22 mouse cellular contexts compared by ENCODE assay signal in genomic region chr3:80850947-80851346, GRCm38 (mm10). TPM values are rescaled to one million over a fixed set of nuclear protein-coding genes. Genes with fewer than 3 reads are reported as not detected.
"Had no signal": no experiment of that assay in that cellular context is flagged by ENCODE, and none has a peak within 500 bp of the region (broad histone marks: within the 10 kb centered on the region; RNA-seq: fewer than 3 reads in every experiment).

No protein-coding gene starts in this region.

- DNase-seq: cerebellum, adult 9-10 months; cerebellum, adult 9-11 months; cerebellum, postnatal 10 days; cerebellum, postnatal 14 days; cerebellum, postnatal 25 days; cerebellum, postnatal 36 days; embryo, embryonic 11 days; forebrain, postnatal 0 days; gastrocnemius, adult 2 months; gastrocnemius, postnatal 10 days; gastrocnemius, postnatal 14 days; gastrocnemius, postnatal 25 days; gastrocnemius, postnatal 36 days; heart, adult 11 months; heart, adult 18-20 months; heart, adult 2 months had no signal

- ATAC-seq: forebrain, embryonic 13.5 days; forebrain, embryonic 14.5 days; forebrain, embryonic 15.5 days; forebrain, embryonic 16.5 days; forebrain, postnatal 0 days had no signal

RNA-seq across cellular contexts. Expression of gene Gria2, which starts 48.3 kb away (rescaled TPM):
- total RNA-seq: common myeloid progenitor, adult 5-6 weeks; granulocyte monocyte progenitor cell, adult 5-6 weeks had no signal
